Mouse (Mus musculus) myocyte (in vitro differentiated cells): ENCODE measurements around the gene Hsd17b1. TPM values are rescaled to one million over a fixed set of nuclear protein-coding genes. Genes with fewer than 3 reads are reported as not detected.
A peak's percentile ranks its signal among the peaks of the same experiment; 100 is the strongest.

ENCODE experiments used
- H3K27me3 ChIP-seq: one replicate; pipeline ENCODE4 v1.6.1; 2011; ENCODE audit not compliant: control insufficient read depth, insufficient read depth, insufficient read length
- H3K36me3 ChIP-seq: one replicate; pipeline ENCODE4 v1.6.1; 2011; ENCODE audit not compliant: control insufficient read depth, insufficient read depth
- H3K4me2 ChIP-seq: one replicate; pipeline ENCODE4 v1.6.1; 2011; ENCODE audit warnings: low read depth, control low read depth
- H3K4me3 ChIP-seq: one replicate; pipeline ENCODE4 v1.5.1; 2011; ENCODE audit warnings: mild to moderate bottlenecking, control low read depth, moderate library complexity
- H3K79me2 ChIP-seq: one replicate; pipeline ENCODE4 v1.6.1; 2011; ENCODE audit not compliant: control insufficient read depth, insufficient read depth
- H3ac ChIP-seq: one replicate; pipeline ENCODE4 v1.6.1; 2011; ENCODE audit not compliant: control insufficient read depth, insufficient read length
- CEBPB ChIP-seq: IDR thresholded peaks from 2 replicates; pipeline ENCODE4 v1.6.1; 2011; ENCODE audit warnings: mild to moderate bottlenecking, moderate library complexity; ENCODE audit not compliant: poor library complexity, insufficient read depth, severe bottlenecking
- E2F4 ChIP-seq: IDR thresholded peaks from one replicate; pipeline ENCODE4 v1.6.1; 2011; ENCODE audit warnings: mild to moderate bottlenecking, control low read depth, moderate library complexity; ENCODE audit not compliant: insufficient read depth
- MAX ChIP-seq: IDR thresholded peaks from one replicate; pipeline ENCODE4 v1.6.1; 2011; ENCODE audit warnings: low read depth, mild to moderate bottlenecking, control low read depth
- MYOD1 ChIP-seq, 3 experiments: IDR thresholded peaks; one replicate each; pipeline ENCODE4 v1.6.1; 2011; ENCODE audit warnings: control low read depth in 2 of 3, low read depth in 2 of 3, mild to moderate bottlenecking in 2 of 3, moderate library complexity in 1 of 3; ENCODE audit not compliant: insufficient read length in 2 of 3, control insufficient read depth in 1 of 3
- MYOG ChIP-seq, 3 experiments: IDR thresholded peaks; one replicate each; pipeline ENCODE4 v1.6.1; 2011; ENCODE audit warnings: control low read depth in 2 of 3, low read depth in 2 of 3, mild to moderate bottlenecking in 2 of 3; ENCODE audit not compliant: insufficient read length in 2 of 3, control insufficient read depth in 1 of 3, insufficient read depth in 1 of 3
- POLR2A ChIP-seq: IDR thresholded peaks from one replicate; pipeline ENCODE4 v1.6.1; 2011; ENCODE audit warnings: low read depth, mild to moderate bottlenecking, control low read depth, moderate library complexity; ENCODE audit not compliant: insufficient read length
- POLR2AphosphoS2 ChIP-seq: IDR thresholded peaks from one replicate; pipeline ENCODE4 v1.6.1; 2011; ENCODE audit warnings: low read depth, control low read depth; ENCODE audit not compliant: insufficient read length
- REST ChIP-seq: IDR thresholded peaks from one replicate; pipeline ENCODE4 v1.6.1; 2011; ENCODE audit warnings: mild to moderate bottlenecking, control low read depth, moderate library complexity; ENCODE audit not compliant: insufficient read depth, insufficient read length
- SRF ChIP-seq: IDR thresholded peaks from one replicate; pipeline ENCODE4 v1.6.1; 2011; ENCODE audit warnings: low read depth; ENCODE audit not compliant: control insufficient read depth, insufficient read length
- TCF12 ChIP-seq: IDR thresholded peaks from one replicate; pipeline ENCODE4 v1.6.1; 2011; ENCODE audit warnings: mild to moderate bottlenecking, control low read depth; ENCODE audit not compliant: poor library complexity, insufficient read depth, severe bottlenecking
- TCF3 ChIP-seq: IDR thresholded peaks from one replicate; pipeline ENCODE4 v1.6.1; 2011; ENCODE audit warnings: low read depth, control low read depth; ENCODE audit not compliant: insufficient read length
- USF1 ChIP-seq: IDR thresholded peaks from one replicate; pipeline ENCODE4 v1.6.1; 2011; ENCODE audit warnings: low read depth, mild to moderate bottlenecking, control low read depth, moderate library complexity
- polyA plus RNA-seq: library from polyadenylated mRNA; unstranded; fragments of >200 nt; fragmentation: generic; extraction: Trizol; gene quantifications from one replicate; pipeline ENCODE4 v1.2.1, GENCODE M21; 2012; ENCODE audit warnings: missing spikeins

Hsd17b1 gene
- polyA plus RNA-seq, 1 experiment = 0.49 TPM

DNA sequence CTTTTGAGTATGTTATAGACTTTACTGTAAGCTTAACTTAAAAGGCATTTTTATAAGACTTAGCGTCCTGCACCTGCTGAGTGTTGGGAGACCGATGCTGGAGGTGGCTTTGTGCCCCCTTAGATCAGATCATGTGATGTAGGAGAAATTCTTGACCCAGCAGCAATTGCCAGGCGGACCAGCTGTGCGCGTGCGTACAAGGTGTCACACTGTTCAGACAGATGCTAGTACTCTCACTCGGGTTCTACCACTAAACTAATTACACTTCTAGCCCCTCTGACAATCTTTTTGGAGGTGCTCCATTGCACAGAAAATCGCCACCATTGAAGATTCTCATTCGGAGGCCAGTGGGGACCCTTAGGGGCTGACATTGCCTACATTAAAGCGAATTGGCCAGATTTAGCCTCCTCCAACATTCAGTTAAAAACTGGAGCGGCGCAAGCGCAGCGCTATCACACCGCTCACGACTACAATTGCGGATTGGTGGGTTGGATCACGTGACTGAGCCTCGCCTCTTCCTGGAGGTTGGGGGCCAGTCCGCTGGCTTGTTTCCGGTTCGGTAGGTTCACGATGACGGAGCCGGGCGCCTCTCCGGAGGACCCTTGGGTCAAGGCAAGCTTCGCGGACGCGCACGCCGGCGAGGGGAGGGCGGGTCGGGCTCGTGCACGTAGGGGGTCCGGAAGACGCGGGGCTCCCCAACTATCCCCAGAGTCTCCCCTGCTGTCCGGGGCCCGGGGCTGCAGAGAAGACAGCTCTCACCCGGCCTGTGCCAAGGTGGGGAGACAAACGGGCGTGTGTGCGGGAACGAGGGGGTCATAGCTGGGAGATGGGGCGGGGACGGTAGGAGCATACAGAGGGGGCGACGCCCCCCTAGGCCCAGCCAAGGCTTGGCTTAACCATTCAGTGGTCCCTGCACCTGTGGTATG is 8.8 kb downstream of the Hsd17b1 start, which contains the start of gene Mlx:
Gene Mlx, plus strand, starts transcription at position 522 of the 926 bp plus-strand sequence.
- H3K79me2 ChIP-seq = peaks cover 20% of the 10 kb centered on the region
- H3ac ChIP-seq = peak within 1 kb of the TSS; percentile 48
- TF ChIP-seq MYOG (IDR thresholded peaks at IDR 0.05; ENCODE audit: control insufficient read depth in 1 of 3, insufficient read depth in 1 of 3, insufficient read length in 2 of 3, low read depth in 2 of 3) = peak in 1 of 3 experiments; percentile 58
- peak; percentile 95 for TF ChIP-seq POLR2AphosphoS2
- TF ChIP-seq POLR2A = peak; percentile 68
- no peak for TF ChIP-seq TCF3
- TF ChIP-seq E2F4 = no peak
- TF ChIP-seq MYOD1 (IDR thresholded peaks at IDR 0.05; ENCODE audit: control insufficient read depth in 1 of 3, insufficient read length in 2 of 3, low read depth in 2 of 3) = peak in 1 of 3 experiments; percentile 54
- TF ChIP-seq USF1 = peak; percentile 99
- TF ChIP-seq TCF12 = no peak
- peaks cover 28% of the 10 kb centered on the region for H3K36me3 ChIP-seq
- H3K4me3 ChIP-seq = peak within 1 kb of the TSS; percentile 68
- no peaks in the 10 kb centered on the region for H3K27me3 ChIP-seq
- peak within 1 kb of the TSS; percentile 94 for H3K4me2 ChIP-seq

DNA sequence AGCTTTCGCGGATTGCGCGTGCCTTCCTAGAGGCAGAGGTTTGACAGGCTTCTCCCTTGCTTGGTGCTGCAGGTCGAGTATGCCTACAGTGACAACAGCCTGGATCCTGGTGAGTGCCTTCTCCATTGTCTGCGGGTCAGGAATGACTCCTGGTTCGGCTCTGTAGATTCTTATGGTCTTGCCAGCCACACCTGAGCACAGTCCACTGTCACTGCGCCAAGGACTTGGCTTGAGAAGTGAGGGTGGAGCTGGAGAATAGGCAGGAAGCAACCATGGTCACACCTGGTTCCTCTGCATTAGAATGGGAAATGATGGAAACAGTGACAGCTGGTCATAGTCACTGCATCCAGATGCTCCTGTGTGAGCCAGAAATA is 9.5 kb downstream of the Hsd17b1 start:
- peak overlapping the region; percentile 68 for H3K4me3 ChIP-seq
- no peak for TF ChIP-seq MYOD1 (IDR thresholded peaks at IDR 0.05; ENCODE audit: control insufficient read depth in 1 of 3, insufficient read length in 2 of 3, low read depth in 2 of 3)
- TF ChIP-seq POLR2A = no peak
- TF ChIP-seq POLR2AphosphoS2 = no peak
- TF ChIP-seq USF1 = no peak
- TF ChIP-seq MAX = no peak
- no peak for TF ChIP-seq TCF3
- TF ChIP-seq CEBPB = no peak
- no peak for TF ChIP-seq TCF12
- TF ChIP-seq E2F4 = no peak
- TF ChIP-seq MYOG (IDR thresholded peaks at IDR 0.05; ENCODE audit: control insufficient read depth in 1 of 3, insufficient read depth in 1 of 3, insufficient read length in 2 of 3, low read depth in 2 of 3) = no peak
- H3K36me3 ChIP-seq = peaks cover 28% of the 10 kb centered on the region
- H3ac ChIP-seq = peak overlapping the region; percentile 48
- H3K27me3 ChIP-seq = no peaks in the 10 kb centered on the region
- peak overlapping the region; percentile 94 for H3K4me2 ChIP-seq
- H3K79me2 ChIP-seq = peaks cover 20% of the 10 kb centered on the region

DNA sequence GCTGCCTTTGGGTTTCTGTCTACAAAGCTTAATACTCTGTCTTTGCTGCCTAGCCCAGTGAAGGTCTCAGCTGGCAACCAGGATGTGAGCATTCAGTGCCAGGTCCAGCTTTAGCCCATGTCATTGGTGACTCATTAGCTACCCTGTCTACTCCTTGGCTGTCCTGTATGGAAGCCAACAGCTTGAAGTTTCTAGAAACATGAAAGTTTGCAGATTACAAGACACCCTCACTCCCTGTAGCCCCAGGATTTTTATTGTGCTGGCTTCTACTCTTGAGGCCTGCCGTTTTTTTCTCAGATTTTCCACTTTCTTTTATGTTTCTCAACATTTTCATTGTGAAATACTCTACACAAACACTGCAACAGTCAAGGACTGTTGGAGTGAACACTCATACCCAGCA is 11.7 kb downstream of the Hsd17b1 start:
- H3K4me2 ChIP-seq = no peak overlapping the region
- peaks cover 10% of the 10 kb centered on the region for H3K79me2 ChIP-seq
- peaks cover 28% of the 10 kb centered on the region for H3K36me3 ChIP-seq
- no peak overlapping the region for H3K4me3 ChIP-seq
- no peak for TF ChIP-seq TCF12
- no peak overlapping the region for H3ac ChIP-seq
- no peaks in the 10 kb centered on the region for H3K27me3 ChIP-seq

DNA sequence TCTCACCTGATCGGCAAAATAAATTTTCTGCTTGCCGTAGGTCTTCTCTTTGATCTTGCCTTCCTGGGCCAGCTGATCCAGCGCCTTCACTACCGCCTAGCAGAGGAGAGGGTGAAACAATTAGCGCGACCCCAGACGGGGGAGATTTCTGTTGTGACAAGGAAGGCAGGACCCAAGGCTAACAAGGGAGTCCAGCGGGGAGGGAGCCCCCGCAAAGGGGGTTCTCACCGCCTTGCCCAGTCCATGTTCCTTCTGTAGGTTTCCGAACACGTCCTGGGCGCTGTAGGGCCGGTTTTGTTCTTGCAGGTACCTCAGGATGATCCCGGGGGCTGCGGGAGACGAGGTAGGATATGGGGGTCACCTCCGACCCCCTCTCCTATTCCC is 16.7 kb downstream of the Hsd17b1 start:
- Histone ChIP-seq H3K4me3 (peak overlapping the region; percentile 73), H3K79me2 (no peaks in the 10 kb centered on the region), H3K36me3 (peaks cover 44% of the 10 kb centered on the region), H3K4me2 (peak overlapping the region; percentile 80), H3K27me3 (no peaks in the 10 kb centered on the region), H3ac (peak overlapping the region; percentile 30)
- TF ChIP-seq SRF (no peak), CEBPB (no peak), MYOG (IDR thresholded peaks at IDR 0.05; ENCODE audit: control insufficient read depth in 1 of 3, insufficient read depth in 1 of 3, insufficient read length in 2 of 3, low read depth in 2 of 3) (no peak), TCF3 (no peak), E2F4 (no peak), USF1 (no peak), TCF12 (no peak), REST (no peak), POLR2AphosphoS2 (no peak), MAX (no peak), MYOD1 (IDR thresholded peaks at IDR 0.05; ENCODE audit: control insufficient read depth in 1 of 3, insufficient read length in 2 of 3, low read depth in 2 of 3) (no peak), POLR2A (no peak)

DNA sequence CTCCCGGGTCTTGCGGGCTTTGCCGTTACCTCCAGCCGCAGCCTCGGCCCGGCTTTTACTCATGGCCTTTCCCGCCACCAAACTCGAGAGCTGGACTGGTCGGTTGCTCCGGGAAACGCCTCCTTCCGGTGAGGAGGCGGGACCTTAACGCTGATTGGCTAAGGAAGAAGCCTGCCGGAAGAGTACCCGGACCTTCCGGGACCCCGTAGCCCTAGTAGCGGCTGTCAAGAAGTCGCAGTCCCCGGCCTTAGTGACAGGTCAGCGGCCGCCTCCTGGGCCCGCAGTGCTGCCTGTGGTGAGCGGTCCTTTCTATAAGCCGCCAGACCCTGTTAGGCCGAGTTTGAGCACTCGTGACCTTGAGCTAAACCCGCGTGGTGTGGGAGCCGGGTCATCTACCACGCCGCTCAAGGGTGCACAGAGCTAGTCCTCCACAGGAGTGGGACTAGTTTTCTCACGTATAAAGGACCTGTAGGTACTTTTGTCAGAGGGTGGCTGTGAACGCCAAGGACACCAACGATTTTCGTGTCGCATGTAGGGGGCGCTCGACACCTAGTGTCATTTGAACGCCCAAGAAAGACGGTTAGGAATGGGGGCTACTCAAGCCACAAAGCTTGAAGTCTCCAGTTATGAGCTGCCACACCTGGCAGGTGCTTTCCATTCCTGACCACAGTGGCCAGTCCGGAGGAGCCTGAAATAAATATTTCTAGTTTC is 17.3 kb downstream of the Hsd17b1 start, which contains the start of gene Psmc3ip:
Gene Psmc3ip, minus strand, starts transcription at position 123 of the 711 bp plus-strand sequence.
- Histone ChIP-seq H3K27me3 (no peaks in the 10 kb centered on the region), H3K36me3 (peaks cover 45% of the 10 kb centered on the region), H3K4me3 (peak within 1 kb of the TSS; percentile 73), H3K79me2 (no peaks in the 10 kb centered on the region), H3ac (peak within 1 kb of the TSS; percentile 30), H3K4me2 (peak within 1 kb of the TSS; percentile 80)
- peak; percentile 87 for TF ChIP-seq E2F4
- no peak for TF ChIP-seq POLR2AphosphoS2
- peak; percentile 58 for TF ChIP-seq POLR2A
